Mouse (Mus musculus) kidney, postnatal 0 days (tissue): ENCODE results near the gene Pex6. TPM values are rescaled to one million over a fixed set of nuclear protein-coding genes. Genes with fewer than 3 reads are reported as not detected.

ENCODE experiments used
- ATAC-seq: fragments of 200-750 bp; cut with Nextera tagmentation; replicated peaks from 2 replicates; pipeline ENCODE4 v1.8.0; 2017; ENCODE audit warnings: low read depth, moderate number of reproducible peaks, moderate TSS enrichment, moderate library complexity; ENCODE audit not compliant: low FRiP score
- DNase-seq: peaks from one replicate; pipeline ENCODE4 v3.0.0-alpha.2; 2016; ENCODE audit warnings: low spot score
- H3K27ac ChIP-seq: fragments of 300-500 bp; sonication (generic); 2 replicates; pipeline ENCODE4 v1.5.1; 2014; ENCODE audit warnings: mild to moderate bottlenecking
- H3K27me3 ChIP-seq: fragments of 300-500 bp; sonication (generic); 2 replicates; pipeline ENCODE4 v1.6.1; 2014; ENCODE audit warnings: low read length, mixed read lengths; ENCODE audit not compliant: insufficient read depth
- H3K36me3 ChIP-seq: fragments of 300-500 bp; sonication (generic); 2 replicates; pipeline ENCODE4 v1.6.1; 2014; ENCODE audit warnings: low read length, mixed read lengths; ENCODE audit not compliant: insufficient read depth
- H3K4me1 ChIP-seq: fragments of 300-500 bp; sonication (generic); replicated peaks from 2 replicates; pipeline ENCODE4 v1.6.1; 2014; ENCODE audit warnings: antibody characterized with exemption, low read length, mixed read lengths; ENCODE audit not compliant: insufficient read depth
- H3K4me2 ChIP-seq: fragments of 300-500 bp; sonication (generic); 2 replicates; pipeline ENCODE4 v1.6.1; 2014; ENCODE audit warnings: mild to moderate bottlenecking, low read length, moderate library complexity, mixed read lengths
- H3K4me3 ChIP-seq: fragments of 300-500 bp; sonication (generic); replicated peaks from 2 replicates; pipeline ENCODE4 v1.5.1; 2014; ENCODE audit warnings: low read depth, low read length
- H3K9ac ChIP-seq: fragments of 300-500 bp; sonication (generic); 2 replicates; pipeline ENCODE4 v1.6.1; 2014; ENCODE audit warnings: low read depth, low read length
- H3K9me3 ChIP-seq: fragments of 300-500 bp; sonication (generic); replicated peaks from 2 replicates; pipeline ENCODE4 v1.6.1; 2016; ENCODE audit warnings: low read length, inconsistent platforms, mixed read lengths
- CTCF ChIP-seq: IDR thresholded peaks from 2 replicates; pipeline ENCODE4 v1.5.1; 2016; ENCODE audit warnings: antibody characterized with exemption, low read depth, mild to moderate bottlenecking, moderate library complexity
- WGBS: fragments of 180-500 bp; shearing (Covaris S2); extraction: QIAGEN DNeasy Blood & Tissue Kit; methylation state at CpG from one replicate; pipeline ENCODE4 v1.1.7; 2014; 5-methylcytosine and 5-hydroxymethylcytosine counted together
- polyA plus RNA-seq: library from polyadenylated mRNA; unstranded; fragments of >200 nt; fragmentation: Nextera tagmentation; extraction: Ambion mirVana; gene quantifications from 2 replicates; pipeline ENCODE4 v1.2.1, GENCODE M21; 2015

The Pex6 gene
- polyA plus RNA-seq, 1 experiment from 2014 or later = 25.6 TPM

DNA sequence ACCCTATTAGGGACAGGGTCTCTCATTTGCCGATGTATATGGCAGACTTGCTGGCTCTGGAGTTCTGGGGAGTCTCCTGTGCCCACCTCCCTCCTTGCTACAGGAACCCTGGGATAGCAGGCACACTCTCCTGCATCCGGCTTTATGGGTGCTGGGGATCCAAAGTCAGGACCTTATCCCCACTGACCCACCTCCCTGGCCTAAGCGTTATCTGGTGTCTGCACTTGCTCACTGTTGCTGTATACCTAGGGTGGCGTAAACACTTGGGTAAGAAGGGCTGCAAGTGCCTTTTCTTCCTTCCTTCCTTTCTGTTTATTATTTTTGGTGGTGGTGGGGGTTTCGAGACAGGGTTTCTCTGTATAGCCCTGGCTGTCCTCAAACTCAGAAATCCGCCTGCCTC is 30.0 kb downstream of the Pex6 start:
- Histone ChIP-seq H3K9me3 (no peaks in the 10 kb centered on the region), H3K27ac (no peak overlapping the region), H3K27me3 (no peaks in the 10 kb centered on the region), H3K4me2 (no peak overlapping the region), H3K36me3 (peaks cover 34% of the 10 kb centered on the region), H3K9ac (no peak overlapping the region), H3K4me1 (no peaks in the 10 kb centered on the region), H3K4me3 (no peak overlapping the region)
- WGBS = 98% methylated on average over 6 of the region's 6 CpGs
- no peak for TF ChIP-seq CTCF
- ATAC-seq (no peak), DNase-seq (no peak)

DNA sequence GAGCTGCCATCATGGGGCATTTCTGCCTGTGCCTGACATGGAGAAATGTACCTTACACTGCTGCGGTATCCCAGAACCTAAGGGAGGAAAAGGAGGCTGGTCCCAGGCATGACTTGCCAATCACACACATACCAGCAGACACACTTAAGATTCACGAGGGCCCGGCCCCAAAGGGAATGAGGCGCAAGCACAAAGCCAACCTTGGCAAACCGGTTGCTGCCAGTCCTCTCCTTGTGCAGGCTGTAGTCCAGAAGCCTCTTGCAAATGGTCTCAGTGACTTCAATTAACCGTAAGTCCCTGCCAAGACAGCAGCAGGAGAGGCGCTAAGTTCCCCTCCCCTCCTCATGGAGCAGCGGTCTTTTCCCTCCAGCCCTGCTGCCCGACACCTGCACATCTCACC is 31.7 kb downstream of the Pex6 start:
- no peaks in the 10 kb centered on the region for H3K4me1 ChIP-seq
- no peak overlapping the region for H3K4me2 ChIP-seq
- no peak for TF ChIP-seq CTCF
- no peak overlapping the region for H3K27ac ChIP-seq
- DNase-seq (no peak), ATAC-seq (no peak)
- H3K27me3 ChIP-seq = no peaks in the 10 kb centered on the region
- no peaks in the 10 kb centered on the region for H3K9me3 ChIP-seq
- H3K4me3 ChIP-seq = no peak overlapping the region
- 85% methylated on average over 9 of the region's 9 CpGs for WGBS
- peaks cover 31% of the 10 kb centered on the region for H3K36me3 ChIP-seq
- H3K9ac ChIP-seq = no peak overlapping the region

DNA sequence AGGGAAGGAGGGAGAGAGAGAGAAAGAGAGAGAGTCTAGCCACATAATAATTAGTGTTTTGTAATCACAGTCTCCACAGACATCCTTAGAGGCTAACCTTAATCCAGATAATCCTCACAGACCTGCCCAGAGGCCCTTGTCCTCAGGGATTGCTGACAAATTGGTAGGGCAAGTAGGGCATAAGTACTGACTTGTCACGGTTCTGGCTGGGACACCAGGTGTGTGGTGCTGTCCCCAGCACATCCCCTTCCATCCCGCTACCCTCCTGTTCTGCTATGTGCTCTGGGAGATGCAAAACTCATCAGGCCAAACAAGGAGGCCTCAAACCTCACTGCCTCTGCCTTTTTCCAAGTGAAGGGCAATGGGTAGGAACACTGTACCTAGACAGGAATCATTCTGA is 34.2 kb downstream of the Pex6 start:
- Histone ChIP-seq H3K27me3 (no peaks in the 10 kb centered on the region), H3K9ac (no peak overlapping the region), H3K36me3 (peaks cover 31% of the 10 kb centered on the region), H3K9me3 (no peaks in the 10 kb centered on the region), H3K4me2 (no peak overlapping the region), H3K4me3 (no peak overlapping the region), H3K4me1 (no peaks in the 10 kb centered on the region; the same call in 1 of the 2 replicates), H3K27ac (no peak overlapping the region)
- 89% methylated on average over 2 of the region's 2 CpGs for WGBS
- no peak for ATAC-seq
- no peak for DNase-seq
- no peak for TF ChIP-seq CTCF

DNA sequence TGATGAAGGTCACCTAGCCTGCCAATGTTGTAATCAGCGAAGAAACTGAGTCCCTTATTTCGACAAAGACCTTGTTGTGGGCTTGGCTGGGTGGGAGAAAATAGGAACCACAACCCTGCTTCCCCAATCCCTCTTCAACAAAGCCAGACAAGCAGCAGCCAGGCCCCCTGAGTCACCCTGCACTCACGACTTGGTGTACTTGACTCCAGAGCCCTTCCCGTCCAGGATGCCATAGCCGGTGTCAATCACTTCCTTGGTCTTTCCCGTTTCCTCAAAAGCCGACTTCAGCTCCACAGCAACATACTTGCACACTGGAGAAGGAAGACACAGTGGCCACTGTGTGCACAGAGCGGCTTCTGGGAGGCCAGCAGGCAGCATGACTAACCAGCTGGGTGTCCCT is 36.0 kb downstream of the Pex6 start:
- Histone ChIP-seq H3K4me1 (peaks cover 10% of the 10 kb centered on the region; the same call in 1 of the 2 replicates), H3K36me3 (peaks cover 31% of the 10 kb centered on the region), H3K9me3 (no peaks in the 10 kb centered on the region), H3K9ac (no peak overlapping the region), H3K4me3 (no peak overlapping the region), H3K4me2 (no peak overlapping the region), H3K27ac (no peak overlapping the region), H3K27me3 (no peaks in the 10 kb centered on the region)
- WGBS = 81% methylated on average over 8 of the region's 8 CpGs
- ATAC-seq (no peak), DNase-seq (no peak)
- TF ChIP-seq CTCF = no peak

DNA sequence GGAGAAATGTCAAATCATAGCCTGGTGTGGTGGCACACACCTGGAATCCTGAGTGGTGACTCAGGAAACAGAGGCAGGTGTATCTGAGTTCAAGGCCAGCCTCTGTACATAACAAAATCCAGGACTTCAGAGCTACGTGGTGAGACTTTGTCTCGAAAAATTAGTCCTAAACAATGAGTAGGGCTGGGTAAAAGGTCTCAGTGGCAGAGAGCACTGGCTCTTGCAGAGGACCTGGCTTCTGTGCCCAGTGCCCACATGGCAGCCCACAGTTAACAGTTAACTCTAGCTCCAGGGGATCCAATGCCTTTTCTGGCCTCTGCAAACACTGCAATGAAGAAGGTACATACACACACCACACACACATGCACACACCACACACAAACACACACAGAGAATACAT is 36.5 kb downstream of the Pex6 start:
- WGBS = 82% methylated on average over 2 of the region's 2 CpGs
- Histone ChIP-seq H3K4me2 (no peak overlapping the region), H3K27me3 (no peaks in the 10 kb centered on the region), H3K27ac (no peak overlapping the region), H3K4me1 (peaks cover 10% of the 10 kb centered on the region; the same call in 1 of the 2 replicates), H3K9ac (no peak overlapping the region), H3K4me3 (no peak overlapping the region), H3K9me3 (no peaks in the 10 kb centered on the region), H3K36me3 (peaks cover 30% of the 10 kb centered on the region)
- no peak for ATAC-seq
- TF ChIP-seq CTCF = no peak
- DNase-seq = no peak

DNA sequence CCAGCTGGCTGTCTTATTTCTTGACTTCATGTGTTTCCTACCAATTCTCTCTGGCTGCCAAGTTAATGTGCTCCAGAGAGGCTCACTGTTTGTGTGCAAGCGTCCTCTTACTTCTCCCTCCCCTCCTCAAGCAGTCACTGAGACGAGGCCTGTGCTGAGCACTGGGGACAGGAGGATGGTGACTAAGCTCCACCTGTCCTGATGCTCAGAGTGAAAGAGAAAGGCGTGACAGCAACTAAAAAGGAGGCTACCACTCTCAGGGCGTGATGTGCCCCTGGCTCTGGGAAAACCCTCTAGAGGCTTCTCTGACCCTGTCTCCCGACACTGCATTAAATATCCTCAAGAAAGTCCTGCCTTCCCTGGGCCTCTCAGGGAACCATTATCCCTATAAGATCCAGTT is 38.0 kb downstream of the Pex6 start:
- 89% methylated on average over 5 of the region's 5 CpGs for WGBS
- Histone ChIP-seq H3K4me3 (no peak overlapping the region), H3K27me3 (no peaks in the 10 kb centered on the region), H3K4me1 (peaks cover 10% of the 10 kb centered on the region; the same call in 1 of the 2 replicates), H3K9ac (no peak overlapping the region), H3K9me3 (no peaks in the 10 kb centered on the region), H3K27ac (no peak overlapping the region), H3K36me3 (peaks cover 15% of the 10 kb centered on the region; the same call in 1 of the 2 replicates), H3K4me2 (no peak overlapping the region)
- DNase-seq (no peak), ATAC-seq (no peak)
- no peak for TF ChIP-seq CTCF

DNA sequence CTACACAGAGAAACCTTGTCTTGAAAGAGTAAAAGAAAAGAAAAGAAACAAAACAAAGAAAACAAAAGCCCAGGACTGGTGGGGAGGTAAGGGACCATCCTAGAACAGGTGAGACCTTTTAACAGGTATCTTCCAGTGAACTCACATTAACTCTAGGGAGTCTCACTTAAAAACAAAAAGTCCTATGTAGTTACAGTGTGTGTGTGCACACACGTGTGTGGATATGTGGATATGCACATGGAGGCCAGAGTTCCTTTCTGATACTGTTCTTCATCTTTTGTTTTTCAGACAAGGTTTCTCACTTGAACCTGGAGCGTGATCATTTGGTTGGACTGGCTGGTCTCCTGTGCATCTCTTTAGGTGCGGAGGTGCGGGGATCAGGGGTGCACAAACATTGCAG is 39.3 kb downstream of the Pex6 start:
- Histone ChIP-seq H3K36me3 (0 out of 2 replicates have a peak, but pooled peaks cover 10% of the 10 kb centered on the region), H3K4me3 (0 out of 2 replicates have a peak overlapping the region, but pooled peaks have one; percentile 76), H3K4me1 (peaks cover 10% of the 10 kb centered on the region; the same call in 1 of the 2 replicates), H3K4me2 (peak overlapping the region; percentile 81), H3K9ac (peak overlapping the region; percentile 78), H3K27ac (no peak overlapping the region), H3K9me3 (no peaks in the 10 kb centered on the region), H3K27me3 (no peaks in the 10 kb centered on the region)
- DNase-seq = no peak
- no peak for ATAC-seq
- 87% methylated on average over 4 of the region's 4 CpGs for WGBS
- TF ChIP-seq CTCF = no peak
